Mouse (Mus musculus) forebrain, embryonic 14.5 days (tissue): ENCODE measurements around the gene Slc46a1. TPM values are rescaled to one million over a fixed set of nuclear protein-coding genes. Genes with fewer than 3 reads are reported as not detected.
A peak's percentile ranks its signal among the peaks of the same experiment; 100 is the strongest.

ENCODE experiments used
- ATAC-seq: fragments of 200-750 bp; cut with Nextera tagmentation; 2 replicates; pipeline ENCODE4 v1.8.0; 2017; ENCODE audit warnings: mild to moderate bottlenecking, moderate library complexity
- DNase-seq: peaks from one replicate; pipeline ENCODE4 v3.0.0-alpha.2; 2015; ENCODE audit warnings: low spot score
- H3K27ac ChIP-seq: fragments of 300-500 bp; sonication (generic); 2 replicates; pipeline ENCODE4 v1.5.1; 2014; ENCODE audit warnings: low read depth, mild to moderate bottlenecking, control low read depth, low read length, moderate library complexity
- H3K27me3 ChIP-seq: fragments of 300-500 bp; sonication (generic); replicated peaks from 2 replicates; pipeline ENCODE4 v1.6.1; 2014; ENCODE audit warnings: low read length, control low read depth, mixed read lengths; ENCODE audit not compliant: control insufficient read depth, insufficient read depth
- H3K36me3 ChIP-seq: fragments of 300-500 bp; sonication (generic); 2 replicates; pipeline ENCODE4 v1.6.1; 2014; ENCODE audit warnings: low read length, control low read depth; ENCODE audit not compliant: control insufficient read depth, insufficient read depth
- H3K4me1 ChIP-seq: fragments of 300-500 bp; sonication (generic); 2 replicates; pipeline ENCODE4 v1.6.1; 2014; ENCODE audit warnings: antibody characterized with exemption, low read length, control low read depth; ENCODE audit not compliant: control insufficient read depth, insufficient read depth
- H3K4me2 ChIP-seq: fragments of 300-500 bp; sonication (generic); 2 replicates; pipeline ENCODE4 v1.6.1; 2014; ENCODE audit warnings: mild to moderate bottlenecking, control low read depth, low read length
- H3K4me3 ChIP-seq: fragments of 300-500 bp; sonication (generic); 2 replicates; pipeline ENCODE4 v1.5.1; 2014; ENCODE audit warnings: low read depth, low read length, control low read depth
- H3K9ac ChIP-seq: fragments of 300-500 bp; sonication (generic); 2 replicates; pipeline ENCODE4 v1.6.1; 2014; ENCODE audit warnings: mild to moderate bottlenecking, low read length, control low read depth, moderate library complexity
- H3K9me3 ChIP-seq: fragments of 300-500 bp; sonication (generic); replicated peaks from 2 replicates; pipeline ENCODE4 v1.6.1; 2016; ENCODE audit warnings: low read length, control low read depth, mixed read lengths; ENCODE audit not compliant: control insufficient read depth
- WGBS: fragments of 180-500 bp; shearing (Covaris S2); extraction: QIAGEN DNeasy Blood & Tissue Kit; methylation state at CpG from one replicate; pipeline ENCODE4 v1.1.7; 2014; 5-methylcytosine and 5-hydroxymethylcytosine counted together
- polyA plus RNA-seq: library from polyadenylated mRNA; unstranded; fragments of >200 nt; fragmentation: Nextera tagmentation; extraction: Ambion mirVana; gene quantifications from 2 replicates; pipeline ENCODE4 v1.2.1, GENCODE M21; 2014

The Slc46a1 gene
- polyA plus RNA-seq, 1 experiment from 2014 or later, result 19.2 TPM

GRCm38 (mm10) chr11:78490781-78491241 is 25.3 kb downstream of the Slc46a1 start:
- ATAC-seq (peak; percentile 75), DNase-seq (peak; percentile 73)
- Histone ChIP-seq H3K36me3 (peaks cover 22% of the 10 kb centered on the region), H3K4me2 (peak overlapping the region; percentile 50), H3K27ac (no peak overlapping the region), H3K9ac (peak overlapping the region; percentile 43; the same call in 1 of the 2 replicates), H3K9me3 (no peaks in the 10 kb centered on the region), H3K27me3 (peaks cover 5% of the 10 kb centered on the region; the same call in 1 of the 2 replicates), H3K4me1 (peaks cover 12% of the 10 kb centered on the region), H3K4me3 (peak overlapping the region; percentile 27)
- 11% methylated on average over 48 of the region's 48 CpGs for WGBS

- Histone ChIP-seq H3K9me3 (no peaks in the 10 kb centered on the region), H3K4me3 (peak overlapping the region; percentile 87), H3K36me3 (no peaks in the 10 kb centered on the region), H3K27ac (no peak overlapping the region), H3K4me2 (peak overlapping the region; percentile 82), H3K4me1 (peaks cover 15% of the 10 kb centered on the region), H3K27me3 (no peaks in the 10 kb centered on the region; the same call in 1 of the 2 replicates), H3K9ac (peak overlapping the region; percentile 92; the same call in 1 of the 2 replicates)
- WGBS, result 7% methylated on average over 6 of the region's 6 CpGs
- DNase-seq (peak; percentile 28), ATAC-seq (no peak)
Observed at GRCm38 (mm10) chr11:78495904-78496303, 30.4 kb downstream of the Slc46a1 start.

GRCm38 (mm10) chr11:78497071-78497541 is 31.6 kb downstream of the Slc46a1 start:
- ATAC-seq, result peak; percentile 75
- Histone ChIP-seq H3K27me3 (no peaks in the 10 kb centered on the region), H3K4me3 (peak overlapping the region; percentile 87), H3K36me3 (no peaks in the 10 kb centered on the region), H3K9me3 (no peaks in the 10 kb centered on the region), H3K27ac (peak overlapping the region; percentile 91), H3K4me2 (peak overlapping the region; percentile 82), H3K4me1 (peaks cover 12% of the 10 kb centered on the region), H3K9ac (peak overlapping the region; percentile 92)
- no peak for DNase-seq
- under 1% methylated on average over 44 of the region's 44 CpGs for WGBS

DNA sequence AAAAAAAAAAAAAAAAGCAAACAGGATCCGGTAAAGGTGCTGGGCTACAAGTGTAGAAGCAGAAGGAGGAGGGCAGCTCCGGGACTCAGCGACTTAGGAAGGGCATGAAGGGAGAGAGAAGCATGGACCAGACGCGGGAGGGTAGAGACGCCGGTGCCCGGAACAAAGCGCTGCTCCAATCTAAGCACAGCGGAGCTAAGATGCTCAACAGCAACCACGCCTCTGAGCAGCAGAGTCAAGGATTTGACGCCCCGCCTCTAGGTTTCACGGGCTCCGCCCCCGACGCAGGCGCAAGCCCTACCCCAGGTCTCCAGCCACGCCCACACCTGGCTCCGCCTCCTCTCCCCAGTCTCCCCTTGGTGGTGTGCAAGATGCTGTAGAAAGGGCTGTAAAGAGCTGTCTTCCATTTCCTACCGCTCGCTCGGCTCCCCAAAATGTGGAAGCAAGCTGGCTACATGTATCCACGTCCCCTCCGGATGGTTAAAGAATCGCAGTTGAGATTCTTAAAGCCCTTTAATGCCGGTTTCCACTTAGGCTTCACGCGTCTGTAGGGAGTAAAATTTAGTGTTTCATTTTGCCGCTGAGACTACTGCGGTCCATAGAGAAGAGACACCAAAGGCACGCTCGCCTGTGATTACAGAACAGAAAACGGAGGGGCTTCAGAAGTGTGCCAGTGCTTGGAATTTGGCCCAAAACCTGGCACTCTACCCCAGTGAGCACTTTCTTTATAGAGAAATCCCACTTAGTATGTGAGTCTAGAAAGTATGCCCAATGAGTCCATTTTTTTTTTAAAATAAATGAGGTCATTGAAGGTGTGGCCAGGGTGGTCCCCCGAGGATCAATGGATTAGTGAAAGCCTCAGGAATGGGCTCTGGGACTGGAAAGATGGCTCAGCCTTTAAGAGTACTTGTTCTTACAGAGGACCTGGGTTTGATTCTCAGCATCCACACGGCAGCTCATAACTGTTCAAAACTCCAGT is 32.3 kb downstream of the Slc46a1 start, which contains the start of gene Sarm1:
TSS of gene Sarm1 (minus strand) at position 211 of the 979 bp plus-strand sequence.
- Histone ChIP-seq H3K27me3 (no peaks in the 10 kb centered on the region), H3K27ac (peak within 1 kb of the TSS; percentile 91), H3K4me2 (peak within 1 kb of the TSS; percentile 82), H3K9ac (peak within 1 kb of the TSS; percentile 92), H3K9me3 (no peaks in the 10 kb centered on the region), H3K4me1 (peaks cover 12% of the 10 kb centered on the region), H3K4me3 (peak within 1 kb of the TSS; percentile 87), H3K36me3 (no peaks in the 10 kb centered on the region)
- 3% methylated on average over 36 of the region's 36 CpGs for WGBS
- ATAC-seq (peak; percentile 97), DNase-seq (peak; percentile 99)

GRCm38 (mm10) chr11:78499004-78499403 is 33.5 kb downstream of the Slc46a1 start, which contains the start of gene Vtn:
TSS of gene Vtn (plus strand) at chr11:78499091.
- no peaks in the 10 kb centered on the region for H3K36me3 ChIP-seq
- 69% methylated on average over 7 of the region's 7 CpGs for WGBS
- H3K4me3 ChIP-seq, result peak within 1 kb of the TSS; percentile 87
- H3K4me2 ChIP-seq, result peak within 1 kb of the TSS; percentile 82
- H3K27ac ChIP-seq, result peak within 1 kb of the TSS; percentile 91
- H3K4me1 ChIP-seq, result peaks cover 12% of the 10 kb centered on the region
- DNase-seq (no peak), ATAC-seq (no peak)
- H3K9me3 ChIP-seq, result no peaks in the 10 kb centered on the region
- H3K9ac ChIP-seq, result peak within 1 kb of the TSS; percentile 92
- no peaks in the 10 kb centered on the region for H3K27me3 ChIP-seq

DNA sequence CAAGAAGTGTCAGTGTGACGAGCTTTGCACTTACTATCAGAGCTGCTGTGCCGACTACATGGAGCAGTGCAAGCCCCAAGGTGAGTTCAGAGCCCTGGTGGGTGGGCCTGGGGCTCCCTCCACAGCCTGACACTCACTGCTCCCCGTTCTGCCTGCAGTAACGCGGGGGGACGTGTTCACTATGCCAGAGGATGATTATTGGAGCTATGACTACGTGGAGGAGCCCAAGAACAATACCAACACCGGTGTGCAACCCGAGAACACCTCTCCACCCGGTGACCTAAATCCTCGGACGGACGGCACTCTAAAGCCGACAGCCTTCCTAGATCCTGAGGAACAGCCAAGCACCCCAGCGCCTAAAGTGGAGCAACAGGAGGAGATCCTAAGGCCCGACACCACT is 34.0 kb downstream of the Slc46a1 start:
- ATAC-seq, result no peak
- WGBS, result 51% methylated on average over 16 of the region's 16 CpGs
- Histone ChIP-seq H3K9ac (no peak overlapping the region), H3K27ac (no peak overlapping the region), H3K4me3 (no peak overlapping the region), H3K36me3 (no peaks in the 10 kb centered on the region), H3K4me1 (peaks cover 12% of the 10 kb centered on the region), H3K9me3 (no peaks in the 10 kb centered on the region), H3K27me3 (no peaks in the 10 kb centered on the region), H3K4me2 (no peak overlapping the region)
- DNase-seq, result no peak

GRCm38 (mm10) chr11:78500623-78501202 is 35.2 kb downstream of the Slc46a1 start:
- ATAC-seq, result no peak

DNA sequence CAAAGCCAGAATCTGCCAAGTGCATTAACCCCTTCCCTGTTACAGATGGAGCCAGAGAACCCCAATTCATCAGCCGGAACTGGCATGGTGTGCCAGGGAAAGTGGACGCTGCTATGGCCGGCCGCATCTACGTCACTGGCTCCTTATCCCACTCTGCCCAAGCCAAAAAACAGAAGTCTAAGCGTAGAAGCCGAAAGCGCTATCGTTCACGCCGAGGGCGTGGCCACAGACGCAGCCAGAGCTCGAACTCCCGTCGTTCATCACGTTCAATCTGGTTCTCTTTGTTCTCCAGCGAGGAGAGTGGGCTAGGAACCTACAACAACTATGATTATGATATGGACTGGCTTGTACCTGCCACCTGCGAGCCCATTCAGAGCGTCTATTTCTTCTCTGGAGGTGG is 36.0 kb downstream of the Slc46a1 start:
- ATAC-seq (no peak), DNase-seq (no peak)
- Histone ChIP-seq H3K9ac (no peak overlapping the region), H3K27ac (no peak overlapping the region), H3K4me1 (peaks cover 2% of the 10 kb centered on the region; the same call in 1 of the 2 replicates), H3K9me3 (no peaks in the 10 kb centered on the region), H3K4me3 (no peak overlapping the region), H3K27me3 (no peaks in the 10 kb centered on the region), H3K4me2 (no peak overlapping the region), H3K36me3 (peaks cover 15% of the 10 kb centered on the region)
- 83% methylated on average over 20 of the region's 20 CpGs for WGBS

More at GRCm38 (mm10) chr11:78500623-78501202, 35.2 kb downstream of the Slc46a1 start:
- Histone ChIP-seq H3K9me3 (no peaks in the 10 kb centered on the region), H3K9ac (no peak overlapping the region), H3K4me3 (no peak overlapping the region), H3K4me2 (no peak overlapping the region), H3K4me1 (peaks cover 10% of the 10 kb centered on the region), H3K36me3 (peaks cover 7% of the 10 kb centered on the region), H3K27ac (no peak overlapping the region), H3K27me3 (no peaks in the 10 kb centered on the region)
- 73% methylated on average over 9 of the region's 9 CpGs for WGBS
- DNase-seq, result no peak
